Mouse (Mus musculus) cerebellum, adult 18-20 months (tissue): ENCODE measurements around the gene Mctp2.

ENCODE experiments used
- DNase-seq, 2 experiments: peaks; one replicate each; pipeline ENCODE4 v3.0.0; 2021

The Mctp2 gene

GRCm38 (mm10) chr7:72306382-72306841, at the start of gene Mctp2:
Gene Mctp2 (minus strand): TSS chr7:72306608.
- DNase-seq: no peak

- no peak for DNase-seq
Observed at GRCm38 (mm10) chr7:72345901-72346300, 39.5 kb upstream of the Mctp2 start.

- DNase-seq: no peak
Observed at GRCm38 (mm10) chr7:72343751-72344150, 37.3 kb upstream of the Mctp2 start.

GRCm38 (mm10) chr7:72342822-72343221, 36.4 kb upstream of the Mctp2 start:
- no peak for DNase-seq

- no peak for DNase-seq
Observed at GRCm38 (mm10) chr7:72325961-72326360, 19.6 kb upstream of the Mctp2 start.

GRCm38 (mm10) chr7:72320906-72321305, 14.5 kb upstream of the Mctp2 start:
- no peak for DNase-seq

GRCm38 (mm10) chr7:72320441-72320840, 14.0 kb upstream of the Mctp2 start:
- DNase-seq: no peak

GRCm38 (mm10) chr7:72314395-72315060, 8.1 kb upstream of the Mctp2 start:
- no peak for DNase-seq

GRCm38 (mm10) chr7:72313908-72314307, 7.5 kb upstream of the Mctp2 start:
- DNase-seq: no peak

GRCm38 (mm10) chr7:72311582-72311981, 5.2 kb upstream of the Mctp2 start:
- no peak for DNase-seq

GRCm38 (mm10) chr7:72308078-72308477, 1.7 kb upstream of the Mctp2 start:
- no peak for DNase-seq

GRCm38 (mm10) chr7:72306847-72307246, 439 bp upstream of the Mctp2 start:
- no peak for DNase-seq

- DNase-seq: no peak
Observed at GRCm38 (mm10) chr7:72305971-72306370, 437 bp downstream of the Mctp2 start.

- DNase-seq: no peak
Observed at GRCm38 (mm10) chr7:72301667-72302066, 4.7 kb downstream of the Mctp2 start.

- DNase-seq: no peak
Observed at GRCm38 (mm10) chr7:72299726-72300125, 6.7 kb downstream of the Mctp2 start.

- DNase-seq: no peak
Observed at GRCm38 (mm10) chr7:72297013-72297412, 9.4 kb downstream of the Mctp2 start.

- no peak for DNase-seq
Observed at GRCm38 (mm10) chr7:72296171-72296570, 10.2 kb downstream of the Mctp2 start.

GRCm38 (mm10) chr7:72294886-72295285, 11.5 kb downstream of the Mctp2 start:
- DNase-seq: no peak

GRCm38 (mm10) chr7:72293784-72294538, 12.4 kb downstream of the Mctp2 start:
- no peak for DNase-seq

- DNase-seq: no peak
Observed at GRCm38 (mm10) chr7:72292232-72292913, 14.0 kb downstream of the Mctp2 start.

- DNase-seq: no peak
Observed at GRCm38 (mm10) chr7:72280721-72281120, 25.7 kb downstream of the Mctp2 start.

- DNase-seq: no peak
Observed at GRCm38 (mm10) chr7:72278412-72278811, 28.0 kb downstream of the Mctp2 start.

- no peak for DNase-seq
Observed at GRCm38 (mm10) chr7:72275513-72275912, 30.9 kb downstream of the Mctp2 start.

GRCm38 (mm10) chr7:72271546-72271945, 34.9 kb downstream of the Mctp2 start:
- DNase-seq: no peak
